Mouse (Mus musculus): ENCODE data around the gene Gm17361. TPM values are rescaled to one million over a fixed set of nuclear protein-coding genes. Genes with fewer than 3 reads are reported as not detected.

The Gm17361 gene
- not detected in 2 replicates for polyA plus RNA-seq (2012; rRNA removed)

GRCm38 (mm10) chrX:125003863-125004262 is at the start of gene Gm17361:
Gm17361 (plus strand) TSS chrX:125004163.

